Mouse (Mus musculus) 416B (cell line): ENCODE results near the gene Tmem53.

Experiments
- DNase-seq: peaks from one replicate; pipeline ENCODE4 v3.0.0; 2011; ENCODE audit warnings: low read depth

The Tmem53 gene

DNA sequence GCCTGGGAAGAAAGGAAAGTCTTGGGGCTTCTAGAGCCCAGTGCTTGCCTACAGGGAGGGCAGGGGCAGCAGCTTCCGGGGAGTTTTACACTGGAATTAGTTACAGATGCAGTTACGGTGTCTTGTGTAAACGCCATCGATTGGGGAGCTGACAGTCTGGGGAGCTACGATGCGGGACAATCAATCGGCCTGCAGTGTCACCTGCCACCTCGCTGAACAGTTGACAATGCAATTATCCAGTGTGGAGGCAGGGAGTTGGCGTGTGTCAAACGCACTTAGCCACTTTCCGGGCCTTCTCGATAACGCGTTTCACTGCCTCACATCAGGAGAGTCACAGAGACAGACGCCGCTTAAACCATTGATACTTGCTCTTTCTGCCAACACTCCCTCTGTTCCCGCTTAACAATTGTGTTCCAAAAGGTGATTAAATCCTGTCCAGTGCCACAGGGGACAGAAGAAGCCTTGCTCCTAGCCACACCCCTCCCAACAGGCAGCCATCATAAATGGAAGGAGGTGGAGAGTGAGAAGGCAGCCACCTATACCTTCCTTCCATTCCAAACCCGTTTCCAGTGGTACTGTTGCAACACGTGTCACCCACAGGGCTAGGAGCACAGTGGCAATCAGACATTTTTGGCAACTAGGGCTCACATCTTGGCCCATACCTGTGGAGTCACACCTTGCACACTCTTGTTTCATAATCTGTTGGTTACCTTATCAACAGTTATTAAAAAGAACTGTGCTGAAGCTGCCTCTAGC, 29.5 kb downstream of the Tmem53 start:
- DNase-seq = no peak

DNA sequence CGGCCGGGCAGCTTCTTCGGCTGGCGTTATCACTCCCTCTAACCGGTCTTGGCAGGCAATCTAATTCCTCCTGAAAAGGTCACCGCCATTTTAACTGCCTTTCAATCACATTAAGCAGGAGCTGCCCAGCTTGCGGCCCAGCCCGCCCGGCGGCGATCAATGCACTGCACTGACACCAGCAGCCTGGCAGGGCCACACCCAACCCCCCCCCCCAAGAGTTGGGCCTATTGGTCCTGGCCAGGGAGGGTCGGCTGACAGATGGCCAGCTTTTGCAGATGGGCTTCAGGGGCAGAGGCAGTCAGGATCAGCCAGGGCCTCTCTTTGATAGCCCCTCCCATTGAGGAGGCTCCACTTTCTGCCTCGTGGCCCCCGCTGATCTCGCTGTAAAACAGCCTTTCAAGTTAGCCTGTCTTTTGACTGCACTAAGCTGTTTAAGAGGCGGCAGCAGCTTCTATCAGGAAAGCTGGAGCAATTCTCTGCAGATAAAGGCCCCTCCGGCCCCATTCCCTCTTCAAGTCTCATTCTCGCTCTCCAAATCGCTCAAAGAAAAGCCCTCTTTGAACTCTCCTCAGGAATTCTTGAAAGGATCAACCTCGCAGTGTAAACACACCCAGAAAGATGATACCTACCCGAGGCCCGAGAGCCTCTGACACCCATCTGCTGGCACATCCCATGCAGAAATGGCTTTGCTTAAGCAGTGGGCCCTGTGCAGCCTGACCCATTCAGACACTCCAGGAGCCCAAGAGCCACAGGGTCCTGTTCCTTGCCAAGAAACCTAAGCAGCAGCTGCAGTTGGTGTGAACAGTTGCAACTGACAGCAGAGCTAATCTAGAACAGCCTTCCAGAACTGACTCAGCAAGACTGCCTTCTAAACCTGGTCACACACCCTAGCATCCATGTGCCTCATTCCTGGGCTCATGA, 31.8 kb downstream of the Tmem53 start:
- no peak for DNase-seq

DNA sequence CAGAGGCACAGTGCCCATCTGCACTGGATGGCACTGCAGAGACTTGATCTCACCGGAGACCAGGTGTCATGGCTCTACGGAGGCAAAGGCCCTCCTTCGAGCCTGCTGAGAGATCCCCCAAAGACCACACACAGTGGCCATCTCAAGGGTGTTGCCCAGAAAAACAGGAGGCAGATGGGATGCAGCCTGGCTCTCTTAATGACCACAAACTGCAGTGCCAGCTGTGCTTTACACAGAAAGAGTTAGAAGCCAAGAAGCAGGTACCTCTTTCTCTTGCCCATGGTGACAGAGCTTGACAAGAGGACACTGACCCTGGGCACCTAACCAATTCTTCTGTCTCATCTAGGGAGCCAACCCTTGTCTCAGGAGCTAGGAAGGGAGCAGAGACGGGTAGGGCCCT, 32.6 kb downstream of the Tmem53 start:
- no peak for DNase-seq

DNA sequence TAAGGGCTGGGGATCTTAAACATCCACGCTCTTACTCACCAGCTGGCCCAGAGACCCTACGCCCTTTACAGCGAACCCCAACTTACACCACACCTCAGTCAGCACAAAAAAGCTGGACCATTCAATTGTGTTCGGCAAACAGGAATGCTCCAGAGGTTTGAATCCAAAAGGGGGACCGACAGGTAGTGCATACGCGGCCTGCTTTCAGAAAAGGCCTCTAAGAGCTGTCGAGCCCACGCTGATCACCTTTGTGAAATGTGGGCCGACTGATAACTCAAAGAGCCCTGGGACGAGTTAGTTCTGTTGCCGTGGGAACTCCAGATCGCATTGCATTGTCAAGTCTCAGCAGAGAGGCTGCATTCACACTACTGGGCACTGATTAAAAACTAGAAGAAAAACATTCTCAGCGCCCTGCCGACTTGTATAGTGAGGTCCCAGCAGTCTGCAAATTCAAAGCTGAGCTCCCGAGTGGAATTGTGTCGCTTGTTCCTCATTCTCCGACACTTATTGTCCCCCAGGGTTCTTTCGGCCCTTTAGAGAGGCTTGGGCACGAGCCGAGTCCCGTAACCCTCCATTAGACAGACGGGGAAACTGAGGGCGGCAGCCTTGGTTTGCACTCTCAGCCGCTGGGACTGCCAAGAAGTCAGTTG, 36.7 kb downstream of the Tmem53 start:
- DNase-seq = no peak

DNA sequence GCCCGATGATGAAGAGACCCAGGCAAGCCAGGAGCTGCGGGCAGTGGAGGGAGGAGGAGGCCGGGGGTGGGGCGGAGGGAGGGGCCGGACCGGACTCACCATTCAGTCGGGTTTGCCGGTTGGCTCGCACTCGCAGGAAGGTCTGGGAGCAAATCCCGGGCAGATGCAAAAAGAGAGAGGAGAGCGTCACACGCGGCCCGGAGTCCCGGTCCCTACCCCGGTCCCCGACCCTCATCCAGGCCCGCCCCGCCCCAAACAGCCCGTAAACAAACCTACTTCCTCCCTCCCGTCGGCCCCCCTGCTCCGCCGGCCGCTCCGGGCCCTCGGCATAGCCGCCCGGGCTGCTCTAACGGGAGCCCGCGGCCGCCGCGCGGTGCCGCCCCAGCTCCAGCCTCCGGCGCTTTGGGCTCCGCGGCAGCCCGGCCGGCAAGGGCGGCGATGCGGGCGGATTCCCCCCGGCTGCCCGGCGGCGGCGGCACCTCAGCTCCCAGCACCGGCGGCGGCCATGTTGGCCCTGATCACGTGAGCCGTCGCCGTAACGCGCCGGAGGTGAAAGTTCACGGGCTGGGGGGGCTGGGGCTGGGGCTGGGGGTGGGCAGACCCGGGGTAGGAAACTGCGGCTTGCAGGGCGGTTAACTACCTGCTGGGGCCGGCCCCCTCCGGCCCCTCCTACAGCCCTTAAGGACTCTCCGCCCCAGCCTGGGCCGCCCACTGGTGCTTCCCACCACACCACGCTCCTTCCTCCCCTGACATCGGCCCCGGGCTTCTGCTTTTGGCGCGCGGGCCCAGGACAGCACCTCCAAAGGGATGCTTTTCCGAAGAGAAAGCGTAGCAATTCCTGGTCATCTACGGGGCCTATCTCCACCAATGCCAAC, 37.4 kb downstream of the Tmem53 start:
- peak; percentile 95 for DNase-seq

DNA sequence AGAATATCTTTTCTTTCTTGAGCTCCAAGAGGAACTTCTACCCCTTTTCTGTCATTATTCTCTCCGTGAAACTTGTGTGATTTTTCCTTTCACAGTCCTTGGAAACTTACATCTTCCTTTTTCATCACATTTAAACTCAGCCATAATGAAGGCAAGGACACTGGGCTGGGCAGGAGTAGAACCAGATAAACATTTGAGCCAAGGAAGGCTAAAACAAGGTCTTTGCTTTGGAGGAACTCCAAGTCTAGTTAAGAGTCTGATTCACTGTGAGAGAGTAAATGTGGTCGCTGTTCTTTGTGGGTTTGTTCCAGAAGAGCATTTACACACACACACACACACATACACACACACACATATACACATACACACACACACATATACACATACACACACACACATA, 39.9 kb downstream of the Tmem53 start:
- no peak for DNase-seq

DNA sequence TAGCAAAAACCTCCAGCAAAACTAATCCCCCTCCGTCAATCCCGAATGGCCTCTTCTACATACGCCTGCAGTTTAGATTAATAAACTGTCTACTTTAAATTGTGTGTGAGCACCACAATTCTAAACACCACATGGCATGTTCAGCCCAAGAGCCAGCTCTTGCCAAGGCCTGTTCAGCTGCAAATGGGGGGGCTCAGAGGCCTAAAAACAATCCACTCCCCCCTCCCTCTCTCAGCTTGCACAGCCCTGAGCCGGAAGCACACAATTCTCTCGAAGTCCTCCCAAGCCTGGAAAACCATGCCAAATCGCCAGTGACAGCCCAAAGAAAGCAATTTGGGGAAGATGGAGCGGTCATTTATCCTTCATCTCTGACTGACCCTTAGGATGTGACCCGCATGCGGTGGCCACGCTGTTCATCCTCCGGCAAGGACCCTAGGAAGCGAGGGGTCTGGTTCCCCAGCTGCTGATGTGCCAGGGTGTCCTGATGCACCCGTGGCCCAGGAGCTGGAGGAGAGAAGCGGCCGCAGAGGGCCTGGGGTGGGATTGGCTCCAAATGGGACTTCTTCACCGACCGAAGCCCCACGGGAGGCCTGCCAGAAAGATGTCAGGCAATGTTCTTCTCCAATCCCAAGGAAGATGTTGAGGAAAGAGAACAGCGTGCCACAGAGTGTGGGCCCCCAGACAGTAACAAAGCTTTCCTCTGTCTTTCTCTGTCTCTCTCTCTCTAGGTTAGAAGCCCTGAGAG, 45.3 kb downstream of the Tmem53 start:
- DNase-seq = no peak

DNA sequence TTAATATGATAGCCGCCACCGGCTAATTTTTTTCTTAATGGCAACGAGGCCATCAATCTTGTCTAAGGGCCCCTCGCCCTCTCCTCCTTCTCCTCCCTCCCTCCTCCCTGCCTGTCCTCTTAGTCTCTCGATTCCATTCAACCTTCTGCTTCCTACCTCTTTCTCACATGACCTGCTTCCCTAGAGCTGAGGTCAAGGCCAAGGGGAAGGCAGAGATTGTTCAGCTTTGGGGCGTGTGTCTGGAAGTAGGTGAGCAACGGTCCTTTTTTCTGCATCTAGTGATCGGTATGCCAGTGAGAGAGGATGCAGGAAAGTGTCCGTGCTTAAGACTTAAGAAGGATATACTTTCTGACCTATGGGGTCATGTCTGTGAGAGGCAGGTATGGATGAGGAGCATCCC, 46.1 kb downstream of the Tmem53 start:
- no peak for DNase-seq

DNA sequence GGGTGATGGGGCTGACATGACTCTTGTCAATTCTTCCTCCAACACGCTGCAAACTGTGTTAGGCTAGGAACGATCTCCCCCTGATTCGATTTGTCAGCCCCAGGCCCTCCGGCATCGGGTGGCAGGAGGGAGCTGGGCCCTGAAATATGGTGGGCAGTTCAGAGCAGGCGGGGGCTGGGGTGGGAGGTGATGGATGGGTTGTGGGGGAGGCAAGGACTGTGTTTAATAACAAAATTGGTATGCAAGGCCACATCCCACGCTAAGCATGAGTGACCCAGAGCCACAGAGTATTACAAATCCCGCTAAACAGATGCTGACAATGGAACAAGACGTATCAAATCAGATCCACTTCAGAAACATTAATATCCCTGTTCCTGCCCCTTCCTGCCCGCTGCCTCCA, 48.2 kb downstream of the Tmem53 start:
- no peak for DNase-seq

DNA sequence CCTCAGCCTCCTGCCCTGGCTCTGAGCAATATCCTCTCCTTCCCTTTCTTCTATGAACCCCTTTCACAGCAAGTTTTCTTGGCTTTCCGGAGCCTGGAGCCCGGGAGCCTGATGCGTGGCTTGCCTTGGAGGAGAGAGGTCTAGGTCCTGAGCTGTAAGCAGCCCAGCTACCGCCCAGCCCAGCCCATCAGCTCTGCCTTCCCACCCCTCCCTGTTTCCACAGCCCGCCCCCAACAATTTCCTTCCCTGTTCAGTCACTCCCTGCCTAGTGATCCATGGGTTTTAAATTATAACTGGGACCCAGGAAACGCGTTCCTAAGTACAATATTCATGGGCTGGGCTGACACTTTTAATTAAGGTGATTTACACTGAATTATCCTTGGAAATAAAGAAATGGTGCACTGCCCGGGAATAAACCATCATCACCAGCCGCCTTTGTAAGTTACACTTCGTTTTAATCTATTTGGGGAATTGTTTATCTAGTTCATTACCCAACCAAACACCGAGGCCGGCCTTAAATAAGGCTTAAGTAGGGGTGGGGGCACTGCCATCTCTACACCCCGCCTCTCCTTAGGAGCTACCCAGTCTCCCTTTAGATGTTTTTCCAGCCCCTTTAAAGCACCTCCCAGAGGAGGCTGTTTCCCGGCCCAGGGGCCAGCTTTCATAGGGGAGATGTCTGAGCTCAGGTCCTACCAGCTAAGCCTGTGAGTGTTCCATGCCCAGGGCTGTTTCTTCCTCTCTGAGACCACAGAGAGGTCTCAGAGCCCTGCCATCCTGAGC, 50.5 kb downstream of the Tmem53 start:
- no peak for DNase-seq

DNA sequence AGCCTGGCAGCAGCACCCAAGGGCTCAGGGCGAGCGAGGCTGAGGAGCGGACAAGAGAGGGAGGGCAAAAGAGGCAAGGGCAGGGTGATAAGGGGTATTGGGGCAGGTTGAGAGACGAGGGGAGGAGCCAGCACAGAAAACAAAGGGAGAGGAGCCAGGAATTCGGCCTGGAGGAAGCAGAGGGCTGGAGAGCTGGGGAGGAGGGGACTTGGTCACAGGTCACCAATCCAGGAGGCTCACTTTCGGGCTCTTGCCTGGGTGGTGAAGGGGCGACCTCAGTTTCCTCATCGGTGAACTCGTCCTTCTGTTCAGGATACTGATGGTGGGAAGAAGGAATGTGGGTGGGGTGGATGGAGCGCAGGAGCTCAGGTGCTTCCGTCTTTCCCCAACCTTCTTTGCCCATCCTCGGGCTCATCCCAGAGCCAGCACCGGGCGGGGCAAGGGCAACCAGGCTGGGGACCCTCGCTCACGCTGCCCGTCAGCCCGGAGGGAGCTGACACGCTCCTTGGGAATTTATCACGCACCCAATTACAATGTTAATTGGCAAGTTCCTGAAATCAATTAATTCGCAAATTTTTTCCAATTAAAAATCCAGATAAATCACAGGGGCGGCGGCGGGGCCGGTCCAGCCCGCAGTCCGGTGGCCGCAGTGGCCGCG, 52.0 kb downstream of the Tmem53 start:
- DNase-seq = no peak

DNA sequence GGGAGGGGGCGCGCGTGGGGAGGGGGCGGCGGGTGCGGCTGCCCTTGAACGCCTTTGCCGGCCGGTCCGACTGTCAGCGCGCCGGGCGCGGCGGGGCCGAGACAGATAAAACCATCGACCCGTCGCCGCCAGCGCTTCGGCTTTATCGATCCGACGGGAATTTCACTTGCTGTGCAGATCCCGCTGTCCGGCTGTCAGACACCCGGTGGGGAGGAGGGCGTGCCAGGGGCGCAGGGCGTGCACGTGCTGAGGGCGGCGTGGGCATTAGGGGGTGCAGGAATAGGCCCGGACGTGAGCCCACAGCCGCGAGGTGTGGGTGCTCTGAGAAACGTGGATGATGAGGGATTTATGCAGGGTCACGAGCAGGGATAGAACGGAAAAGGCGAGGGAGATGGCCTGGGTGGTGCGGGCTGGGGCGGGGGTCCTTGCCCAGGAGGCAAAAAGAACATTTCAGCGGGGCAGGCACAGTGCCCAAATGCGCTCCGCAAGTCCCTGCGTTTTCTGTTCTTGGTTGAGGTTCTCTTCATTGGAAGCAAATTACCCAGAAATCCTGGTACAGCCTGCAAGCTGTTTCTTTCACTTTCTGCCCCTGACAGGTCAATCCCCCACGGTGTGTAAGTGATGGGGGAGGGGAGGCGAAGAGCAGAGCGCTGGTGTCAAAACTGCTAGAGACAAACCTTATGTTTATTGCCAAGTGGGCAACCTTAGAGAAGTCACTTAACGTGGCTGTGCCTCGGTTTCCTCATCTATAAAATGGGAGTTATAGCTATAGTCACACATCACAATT, 52.7 kb downstream of the Tmem53 start:
- no peak for DNase-seq

DNA sequence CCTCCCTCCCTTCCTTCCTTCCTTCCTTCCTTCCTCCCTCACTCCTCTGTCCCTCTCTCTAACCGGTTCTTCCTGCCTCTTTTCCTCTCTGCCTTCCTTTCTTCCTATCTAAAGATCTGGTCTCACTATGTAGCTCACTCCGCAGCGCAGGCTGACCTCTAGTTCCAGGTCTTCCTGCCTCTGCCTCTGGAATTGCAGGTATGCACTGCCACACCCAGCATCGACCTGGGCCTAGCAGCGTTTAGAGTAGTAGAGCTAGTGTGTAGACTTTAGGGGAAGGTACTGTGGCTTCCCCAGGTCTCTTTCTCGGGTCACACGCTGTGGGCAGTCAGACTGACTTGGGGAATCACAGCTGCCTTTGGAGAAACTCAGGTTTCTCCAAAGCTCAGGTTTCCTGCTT, 53.7 kb downstream of the Tmem53 start:
- no peak for DNase-seq

DNA sequence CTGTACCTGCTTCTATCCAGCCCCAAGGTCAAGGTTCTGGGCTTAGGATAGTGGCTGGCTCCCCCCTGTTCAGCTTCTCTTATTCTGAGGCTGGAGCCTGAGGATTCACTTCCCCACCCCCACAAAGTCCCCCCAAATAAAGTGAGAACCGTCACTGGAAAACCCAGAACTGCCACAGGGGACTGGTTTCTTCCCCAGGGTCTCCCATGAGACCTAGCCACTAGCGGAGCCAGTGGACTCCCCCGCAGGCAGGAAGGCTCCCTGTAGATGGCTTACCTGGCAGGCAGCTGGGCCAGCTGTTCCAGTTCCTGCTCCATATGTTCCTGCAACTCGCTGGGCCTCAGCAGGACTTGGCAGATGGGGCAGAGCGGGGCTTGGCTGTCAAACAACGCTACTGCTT, 55.5 kb downstream of the Tmem53 start:
- no peak for DNase-seq

DNA sequence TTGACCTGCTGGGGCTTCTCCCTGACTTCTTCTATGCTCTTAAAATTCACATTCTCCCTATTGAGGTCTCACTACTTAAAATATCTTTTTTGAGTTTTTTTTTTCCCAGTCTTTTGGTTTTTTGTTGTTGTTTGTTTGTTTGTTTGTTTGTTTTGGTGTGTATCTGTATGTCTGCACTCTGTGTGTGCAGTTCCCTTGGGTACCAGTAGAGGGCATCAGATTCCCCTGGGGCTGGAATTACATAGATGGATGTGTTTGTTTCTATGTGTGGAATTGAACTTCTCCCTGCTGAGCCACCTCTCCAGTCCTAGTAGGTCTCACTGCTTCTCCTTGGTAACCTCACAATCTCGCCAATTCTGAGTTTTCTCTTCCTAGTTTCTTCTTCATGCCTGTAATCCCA, 57.7 kb downstream of the Tmem53 start:
- no peak for DNase-seq

DNA sequence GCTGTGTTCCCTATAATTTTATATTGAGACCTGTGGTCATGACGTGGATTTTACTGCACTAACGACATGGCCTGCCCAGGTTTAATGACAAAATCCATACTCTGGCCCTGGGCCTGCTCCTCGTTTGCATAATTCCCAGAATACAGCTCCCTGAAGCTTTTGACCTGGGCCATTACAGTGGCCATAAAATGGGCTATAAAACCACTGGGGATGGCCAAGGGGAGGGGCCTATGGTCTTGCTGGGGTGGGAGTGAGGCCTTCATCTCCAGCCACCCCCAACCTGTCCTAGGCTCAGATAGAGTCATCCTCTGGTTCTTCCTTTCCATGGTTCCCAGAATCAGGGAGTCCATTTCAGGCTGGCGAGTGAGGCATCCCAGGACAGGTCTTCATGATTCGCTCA, 60.1 kb downstream of the Tmem53 start:
- DNase-seq = no peak

DNA sequence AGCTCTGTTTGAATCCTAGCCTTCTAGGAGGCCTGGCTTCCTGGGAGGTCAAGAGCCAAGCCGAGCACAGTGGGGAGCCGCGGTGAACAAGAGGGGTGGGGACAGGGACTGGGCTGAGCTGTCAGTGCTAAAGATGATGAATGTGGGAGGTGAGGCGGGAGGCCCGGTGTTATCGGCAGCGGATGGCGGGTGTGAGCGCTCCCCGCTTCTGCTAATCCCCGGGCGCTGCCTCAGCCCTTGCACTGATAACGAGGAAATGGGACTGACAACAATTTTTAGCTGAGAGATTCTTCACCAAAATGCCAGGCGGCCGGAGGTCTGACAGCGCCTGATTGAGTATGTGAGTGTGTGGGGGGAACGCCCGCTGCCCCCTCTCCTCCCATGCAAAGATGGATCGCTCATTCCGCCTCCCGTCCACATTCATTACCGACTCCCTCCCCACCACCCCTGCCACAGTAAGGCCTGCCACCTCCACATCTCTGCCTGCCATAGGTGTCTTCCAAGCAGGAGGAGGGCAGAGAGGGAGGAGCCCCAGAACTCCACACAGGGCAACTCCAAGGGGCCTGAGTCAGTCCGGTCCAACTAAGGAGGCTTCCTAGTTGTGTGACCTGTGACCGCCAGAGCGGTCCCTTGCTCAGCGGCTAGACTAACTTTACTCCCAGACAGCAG, 60.8 kb downstream of the Tmem53 start:
- no peak for DNase-seq

DNA sequence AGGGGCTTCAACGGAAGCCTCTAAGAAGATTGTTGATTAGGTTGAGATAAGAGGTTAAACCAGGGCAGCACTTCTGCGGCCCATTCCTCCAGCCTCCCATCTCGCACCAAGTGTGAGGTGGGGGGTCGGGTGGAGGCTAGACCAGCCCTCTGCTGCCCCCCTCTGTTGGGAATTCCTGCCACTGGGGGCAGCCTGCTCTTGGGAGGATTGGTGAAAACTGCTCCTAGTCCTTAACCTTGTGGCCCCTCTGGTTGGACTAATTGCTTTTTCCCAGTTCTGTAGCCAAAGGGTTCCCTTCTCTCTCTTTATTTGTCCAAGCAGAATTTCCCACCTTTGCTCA, 61.3 kb downstream of the Tmem53 start:
- no peak for DNase-seq
